Mouse (Mus musculus) spleen, adult 2 months (tissue): ENCODE measurements at regions not wholly inside any gene's neighbourhood (a gene's known extent, or its start where the extent isn't known, plus 50 kb on each side); places are given as distances from the start of the nearest gene placed in this dataset.

Source experiments
- CTCF ChIP-seq: fragments of 200-500 bp; IDR thresholded peaks from 2 replicates; pipeline ENCODE4 v1.5.1; 2011; ENCODE audit warnings: mild to moderate bottlenecking, inconsistent platforms; ENCODE audit not compliant: insufficient read depth, insufficient read length, insufficient replicate concordance; ENCODE audit errors: extremely low read depth
- POLR2A ChIP-seq: fragments of 200-500 bp; IDR thresholded peaks from 2 replicates; pipeline ENCODE4 v1.6.1; 2011; ENCODE audit warnings: low read depth, low read length, inconsistent platforms

- no peak for TF ChIP-seq CTCF
- TF ChIP-seq POLR2A = no peak
Observed at GRCm38 (mm10) chr14:99504909-99505308, 206.4 kb downstream of the Klf5 start.
